Mouse (Mus musculus) kidney, adult 9 months (tissue): ENCODE measurements around the gene Pde4c.

Experiments used
- DNase-seq: peaks from one replicate; pipeline ENCODE4 v3.0.0; 2022

The Pde4c gene

GRCm38 (mm10) chr8:70768956-70769355 lies 45.4 kb downstream of the Pde4c start:
- DNase-seq = no peak

GRCm38 (mm10) chr8:70769359-70769758 lies 45.8 kb downstream of the Pde4c start:
- DNase-seq = peak; percentile 97

- no peak for DNase-seq
These were observed 46.3 kb downstream of the Pde4c start for GRCm38 (mm10) chr8:70769858-70770257.

- DNase-seq = no peak
These were observed 47.2 kb downstream of the Pde4c start for GRCm38 (mm10) chr8:70770748-70771147.

GRCm38 (mm10) chr8:70771217-70771616 lies 47.7 kb downstream of the Pde4c start:
- DNase-seq = no peak

GRCm38 (mm10) chr8:70772075-70772474 lies 48.6 kb downstream of the Pde4c start:
- DNase-seq = no peak

- DNase-seq = no peak
These were observed 49.4 kb downstream of the Pde4c start for GRCm38 (mm10) chr8:70772890-70773289.

GRCm38 (mm10) chr8:70773410-70773809 lies 49.9 kb downstream of the Pde4c start:
- DNase-seq = no peak

- peak; percentile 85 for DNase-seq
These were observed 50.3 kb downstream of the Pde4c start for GRCm38 (mm10) chr8:70773833-70774232.

GRCm38 (mm10) chr8:70774740-70775139 lies 51.2 kb downstream of the Pde4c start:
- DNase-seq = no peak

GRCm38 (mm10) chr8:70775227-70775626 lies 51.7 kb downstream of the Pde4c start:
- DNase-seq = no peak

GRCm38 (mm10) chr8:70775851-70776495 lies 52.5 kb downstream of the Pde4c start:
- no peak for DNase-seq

- peak; percentile 98 for DNase-seq
These were observed 53.2 kb downstream of the Pde4c start, which contains the start of gene Pik3r2 for GRCm38 (mm10) chr8:70776496-70777444. Pik3r2 (minus strand) TSS chr8:70776713.

GRCm38 (mm10) chr8:70780093-70780492 lies 56.6 kb downstream of the Pde4c start:
- DNase-seq = no peak

- no peak for DNase-seq
These were observed 63.0 kb downstream of the Pde4c start for GRCm38 (mm10) chr8:70786291-70787050.

- DNase-seq = no peak
These were observed 63.5 kb downstream of the Pde4c start for GRCm38 (mm10) chr8:70787051-70787445.

- no peak for DNase-seq
These were observed 64.6 kb downstream of the Pde4c start for GRCm38 (mm10) chr8:70787941-70788667.

- DNase-seq = no peak
These were observed 65.5 kb downstream of the Pde4c start for GRCm38 (mm10) chr8:70789046-70789445.

- no peak for DNase-seq
These were observed 67.3 kb downstream of the Pde4c start for GRCm38 (mm10) chr8:70790846-70791245.

- DNase-seq = peak; percentile 50
These were observed 67.8 kb downstream of the Pde4c start for GRCm38 (mm10) chr8:70791294-70791701.

- DNase-seq = peak; percentile 98
These were observed 68.6 kb downstream of the Pde4c start for GRCm38 (mm10) chr8:70791975-70792691.

- DNase-seq = peak; percentile 94
These were observed 69.2 kb downstream of the Pde4c start for GRCm38 (mm10) chr8:70792700-70793099.
